Mouse (Mus musculus) midbrain, embryonic 12.5 days (tissue): ENCODE data around the gene Tmem213. TPM values are rescaled to one million over a fixed set of nuclear protein-coding genes. Genes with fewer than 3 reads are reported as not detected.

Experiments used
- ATAC-seq: fragments of 200-750 bp; cut with Nextera tagmentation; 2 replicates; pipeline ENCODE4 v1.8.0; 2017; ENCODE audit warnings: low read depth, moderate TSS enrichment, moderate library complexity; ENCODE audit not compliant: low FRiP score
- H3K27ac ChIP-seq: fragments of 300-500 bp; sonication (generic); replicated peaks from 2 replicates; pipeline ENCODE4 v1.5.1; 2016; ENCODE audit warnings: mild to moderate bottlenecking
- H3K27me3 ChIP-seq: fragments of 300-500 bp; sonication (generic); 2 replicates; pipeline ENCODE4 v1.6.1; 2016; ENCODE audit warnings: mild to moderate bottlenecking
- H3K36me3 ChIP-seq: fragments of 300-500 bp; sonication (generic); 2 replicates; pipeline ENCODE4 v1.6.1; 2016
- H3K4me1 ChIP-seq: fragments of 300-500 bp; sonication (generic); 2 replicates; pipeline ENCODE4 v1.6.1; 2016
- H3K4me2 ChIP-seq: fragments of 300-500 bp; sonication (generic); replicated peaks from 2 replicates; pipeline ENCODE4 v1.6.1; 2016; ENCODE audit warnings: mild to moderate bottlenecking, moderate library complexity
- H3K4me3 ChIP-seq: fragments of 300-500 bp; sonication (generic); 2 replicates; pipeline ENCODE4 v1.5.1; 2016; ENCODE audit warnings: mild to moderate bottlenecking
- H3K9ac ChIP-seq: fragments of 300-500 bp; sonication (generic); replicated peaks from 2 replicates; pipeline ENCODE4 v1.6.1; 2016; ENCODE audit warnings: mild to moderate bottlenecking, moderate library complexity
- H3K9me3 ChIP-seq: fragments of 300-500 bp; sonication (generic); 2 replicates; pipeline ENCODE4 v1.6.1; 2016; ENCODE audit warnings: mild to moderate bottlenecking
- WGBS: fragments of 180-500 bp; shearing (Covaris S2); methylation state at CpG from one replicate; pipeline ENCODE4 v1.1.7; 2016; 5-methylcytosine and 5-hydroxymethylcytosine counted together
- polyA plus RNA-seq: library from polyadenylated mRNA; unstranded; fragments of >200 nt; fragmentation: Nextera tagmentation; extraction: Ambion mirVana; gene quantifications from 2 replicates; pipeline ENCODE4 v1.2.1, GENCODE M21; 2016

The Tmem213 gene
- polyA plus RNA-seq, 1 experiment from 2014 or later, result not detected

- Histone ChIP-seq H3K4me3 (no peak overlapping the region), H3K9ac (no peak overlapping the region), H3K9me3 (no peaks in the 10 kb centered on the region), H3K36me3 (peaks cover 69% of the 10 kb centered on the region), H3K4me2 (no peak overlapping the region), H3K27me3 (no peaks in the 10 kb centered on the region), H3K27ac (no peak overlapping the region), H3K4me1 (no peaks in the 10 kb centered on the region)
- 86% methylated on average over 3 of the region's 3 CpGs for WGBS
- ATAC-seq, result no peak
These were observed 30.0 kb downstream of the Tmem213 start for GRCm38 (mm10) chr6:38139086-38139485.

DNA sequence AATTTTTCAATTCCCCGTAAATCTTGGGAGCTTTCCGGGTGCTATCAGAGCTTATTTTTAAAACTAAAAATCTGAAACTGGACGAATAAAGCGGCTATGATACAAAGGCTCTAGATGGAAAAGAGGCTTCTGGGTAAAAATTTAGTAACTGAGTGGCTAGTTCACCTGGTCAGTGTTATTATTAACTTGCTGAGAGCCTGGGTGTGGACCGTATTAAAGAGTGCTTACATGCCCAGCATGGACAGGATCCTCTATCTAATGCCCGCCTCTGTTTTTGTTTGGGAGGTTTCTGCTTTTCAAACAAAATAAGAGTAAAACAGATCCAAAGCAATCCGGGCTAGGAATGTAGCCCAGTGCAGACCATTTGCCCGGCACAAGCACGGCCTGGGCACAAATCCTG is 31.3 kb downstream of the Tmem213 start:
- Histone ChIP-seq H3K27me3 (no peaks in the 10 kb centered on the region), H3K4me2 (no peak overlapping the region), H3K4me3 (no peak overlapping the region), H3K4me1 (no peaks in the 10 kb centered on the region), H3K9me3 (no peaks in the 10 kb centered on the region), H3K36me3 (peaks cover 73% of the 10 kb centered on the region), H3K9ac (no peak overlapping the region), H3K27ac (no peak overlapping the region)
- ATAC-seq, result no peak
- WGBS, result 95% methylated on average over 9 of the region's 9 CpGs

DNA sequence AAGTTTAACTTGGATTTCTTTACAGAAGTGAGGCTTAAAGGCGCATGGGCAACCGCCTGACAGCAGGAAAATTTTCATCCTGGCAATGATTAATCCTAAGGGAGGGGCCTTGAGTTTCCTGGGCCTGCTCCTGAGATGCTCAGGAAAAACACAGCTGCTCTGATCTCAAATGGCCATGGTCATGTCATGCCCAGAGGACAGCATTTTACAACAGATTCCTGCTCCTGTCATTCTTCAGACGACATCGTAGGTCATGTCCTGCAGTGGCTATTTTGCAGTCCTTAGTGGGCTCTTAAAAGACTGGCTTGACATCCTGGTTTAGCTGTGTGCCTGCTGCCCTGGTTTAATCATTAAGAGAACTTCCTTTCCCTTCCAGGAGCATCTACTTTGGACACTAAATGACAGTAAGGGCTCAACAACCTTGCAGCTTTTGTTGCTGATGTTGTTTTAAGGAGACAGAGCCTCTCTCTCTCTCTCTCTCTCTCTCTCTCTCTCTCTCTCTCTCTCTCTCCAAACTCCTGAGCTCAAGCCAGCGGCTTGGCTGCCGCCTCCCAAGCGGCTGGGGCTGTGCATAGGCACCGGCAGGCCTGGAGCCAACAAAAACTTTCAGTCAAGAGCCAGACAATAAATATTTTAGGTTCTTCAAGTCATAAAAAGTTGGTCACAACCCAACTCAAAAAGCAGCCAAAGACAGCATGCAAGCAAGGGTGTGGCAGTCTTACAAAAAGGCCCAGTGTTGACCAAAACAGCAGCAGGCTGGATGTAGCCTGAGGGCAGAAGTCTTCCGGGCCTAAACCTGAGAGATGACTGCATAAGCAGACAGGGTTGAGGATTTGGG is 35.3 kb downstream of the Tmem213 start:
- ATAC-seq, result no peak
- Histone ChIP-seq H3K4me2 (no peak overlapping the region), H3K4me3 (no peak overlapping the region), H3K9me3 (no peaks in the 10 kb centered on the region), H3K27me3 (no peaks in the 10 kb centered on the region), H3K27ac (no peak overlapping the region), H3K9ac (no peak overlapping the region), H3K36me3 (peaks cover 78% of the 10 kb centered on the region), H3K4me1 (no peaks in the 10 kb centered on the region)
- 73% methylated on average over 9 of the region's 9 CpGs for WGBS

GRCm38 (mm10) chr6:38145463-38146065 is 36.5 kb downstream of the Tmem213 start:
- H3K27ac ChIP-seq, result no peak overlapping the region
- peaks cover 75% of the 10 kb centered on the region for H3K36me3 ChIP-seq
- no peak overlapping the region for H3K4me3 ChIP-seq
- 62% methylated on average over 8 of the region's 8 CpGs for WGBS
- ATAC-seq, result no peak
- H3K4me1 ChIP-seq, result no peaks in the 10 kb centered on the region
- H3K9me3 ChIP-seq, result no peaks in the 10 kb centered on the region
- no peaks in the 10 kb centered on the region for H3K27me3 ChIP-seq
- H3K4me2 ChIP-seq, result no peak overlapping the region
- no peak overlapping the region for H3K9ac ChIP-seq

DNA sequence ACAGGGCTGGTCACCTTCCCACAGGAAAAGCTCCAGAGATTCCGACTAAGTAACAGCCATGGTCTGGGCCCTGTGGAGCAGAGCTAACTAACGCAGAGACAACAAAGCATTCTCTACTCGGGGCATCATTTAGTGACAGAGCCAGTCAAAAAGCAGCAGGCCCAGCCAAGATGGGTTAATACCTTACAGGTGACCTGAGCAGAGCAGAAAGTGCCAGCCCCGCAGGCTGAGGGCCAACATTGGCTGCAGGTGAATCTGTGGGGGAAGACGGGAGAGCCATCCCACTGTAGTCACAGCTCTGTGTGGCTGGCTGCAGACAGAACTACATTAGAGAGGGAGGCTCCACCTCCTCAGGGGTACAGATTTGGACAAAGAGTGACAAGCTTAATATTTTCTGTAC is 38.2 kb downstream of the Tmem213 start:
- no peaks in the 10 kb centered on the region for H3K27me3 ChIP-seq
- no peak overlapping the region for H3K27ac ChIP-seq
- H3K4me3 ChIP-seq, result no peak overlapping the region
- WGBS, result 90% methylated on average over 5 of the region's 5 CpGs
- H3K9ac ChIP-seq, result no peak overlapping the region
- H3K36me3 ChIP-seq, result peaks cover 71% of the 10 kb centered on the region
- ATAC-seq, result no peak
- H3K4me1 ChIP-seq, result no peaks in the 10 kb centered on the region
- no peaks in the 10 kb centered on the region for H3K9me3 ChIP-seq
- H3K4me2 ChIP-seq, result no peak overlapping the region

GRCm38 (mm10) chr6:38148626-38149025 is 39.6 kb downstream of the Tmem213 start:
- Histone ChIP-seq H3K36me3 (peaks cover 71% of the 10 kb centered on the region), H3K4me1 (no peaks in the 10 kb centered on the region), H3K9me3 (no peaks in the 10 kb centered on the region), H3K4me2 (no peak overlapping the region), H3K9ac (no peak overlapping the region), H3K27ac (no peak overlapping the region), H3K27me3 (no peaks in the 10 kb centered on the region), H3K4me3 (no peak overlapping the region)
- 90% methylated on average over 10 of the region's 10 CpGs for WGBS
- ATAC-seq, result no peak

GRCm38 (mm10) chr6:38149483-38149882 is 40.4 kb downstream of the Tmem213 start:
- no peak for ATAC-seq
- H3K36me3 ChIP-seq, result peaks cover 66% of the 10 kb centered on the region

DNA sequence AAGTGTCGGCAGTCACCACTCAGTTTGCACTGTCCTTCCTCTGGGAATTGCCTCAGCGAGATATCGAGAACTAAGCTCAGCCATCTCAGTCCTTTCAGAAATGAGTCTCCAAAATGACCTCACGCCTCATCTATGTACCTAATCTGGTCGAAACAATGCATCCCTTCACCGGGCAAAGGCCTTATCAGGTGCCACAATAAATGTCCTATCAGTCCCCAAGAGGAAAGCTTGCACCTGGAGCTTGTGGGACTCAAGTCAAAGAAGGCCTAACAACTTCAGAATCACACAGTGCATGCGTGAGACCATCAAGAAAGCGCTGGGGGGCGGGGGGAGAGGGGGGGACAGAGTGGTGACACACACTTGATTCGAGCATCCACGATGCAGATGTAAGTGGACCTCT is 43.2 kb downstream of the Tmem213 start:
- no peak overlapping the region for H3K27ac ChIP-seq
- H3K9me3 ChIP-seq, result no peaks in the 10 kb centered on the region
- 80% methylated on average over 11 of the region's 11 CpGs for WGBS
- no peak overlapping the region for H3K9ac ChIP-seq
- H3K4me2 ChIP-seq, result no peak overlapping the region
- H3K27me3 ChIP-seq, result no peaks in the 10 kb centered on the region
- no peaks in the 10 kb centered on the region for H3K4me1 ChIP-seq
- H3K36me3 ChIP-seq, result peaks cover 63% of the 10 kb centered on the region
- H3K4me3 ChIP-seq, result no peak overlapping the region
- ATAC-seq, result no peak

More at GRCm38 (mm10) chr6:38149483-38149882, 40.4 kb downstream of the Tmem213 start:
- no peaks in the 10 kb centered on the region for H3K9me3 ChIP-seq
- H3K4me3 ChIP-seq, result no peak overlapping the region
- 88% methylated on average over 19 of the region's 19 CpGs for WGBS
- no peaks in the 10 kb centered on the region for H3K4me1 ChIP-seq
- H3K27ac ChIP-seq, result no peak overlapping the region
- no peak overlapping the region for H3K9ac ChIP-seq
- H3K27me3 ChIP-seq, result no peaks in the 10 kb centered on the region
- H3K4me2 ChIP-seq, result no peak overlapping the region

DNA sequence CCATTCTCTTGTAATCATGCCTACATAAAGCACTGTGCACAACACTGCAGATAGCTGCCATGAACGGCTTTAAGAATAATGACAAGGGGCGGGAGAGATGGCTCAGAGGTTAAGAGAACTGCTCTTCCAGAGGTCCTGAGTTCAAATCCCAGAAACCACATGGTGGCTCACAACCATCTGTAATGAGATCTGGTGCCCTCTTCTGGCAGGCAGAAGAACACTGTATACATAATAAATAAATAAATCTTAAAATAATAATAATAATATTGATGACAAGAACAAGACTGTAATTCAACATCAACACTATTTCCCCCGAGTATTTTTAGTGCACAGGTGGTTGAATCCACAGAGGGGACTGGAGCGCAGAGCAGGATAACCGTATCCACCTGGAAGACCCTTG is 47.1 kb downstream of the Tmem213 start:
- Histone ChIP-seq H3K4me2 (no peak overlapping the region), H3K4me3 (no peak overlapping the region), H3K4me1 (peaks cover 14% of the 10 kb centered on the region), H3K9ac (no peak overlapping the region), H3K27ac (no peak overlapping the region), H3K27me3 (peaks cover 5% of the 10 kb centered on the region; the same call in 1 of the 2 replicates), H3K9me3 (no peaks in the 10 kb centered on the region), H3K36me3 (peaks cover 36% of the 10 kb centered on the region; the same call in 1 of the 2 replicates)
- WGBS, result 90% methylated on average over 5 of the region's 5 CpGs
- no peak for ATAC-seq

- no peaks in the 10 kb centered on the region for H3K9me3 ChIP-seq
- H3K27me3 ChIP-seq, result peaks cover 5% of the 10 kb centered on the region; the same call in 1 of the 2 replicates
- H3K4me3 ChIP-seq, result no peak overlapping the region
- H3K36me3 ChIP-seq, result peaks cover 30% of the 10 kb centered on the region; the same call in 1 of the 2 replicates
- WGBS, result 46% methylated on average over 16 of the region's 16 CpGs
- H3K27ac ChIP-seq, result peak overlapping the region; percentile 61
- peak; percentile 51 for ATAC-seq
- H3K9ac ChIP-seq, result no peak overlapping the region
- no peak overlapping the region for H3K4me2 ChIP-seq
- H3K4me1 ChIP-seq, result peaks cover 18% of the 10 kb centered on the region
These were observed 48.9 kb downstream of the Tmem213 start for GRCm38 (mm10) chr6:38157925-38158324.

- no peak overlapping the region for H3K4me2 ChIP-seq
- 81% methylated on average over 4 of the region's 4 CpGs for WGBS
- peaks cover 5% of the 10 kb centered on the region; the same call in 1 of the 2 replicates for H3K27me3 ChIP-seq
- no peak overlapping the region for H3K4me3 ChIP-seq
- H3K36me3 ChIP-seq, result peaks cover 31% of the 10 kb centered on the region
- H3K27ac ChIP-seq, result no peak overlapping the region
- ATAC-seq, result no peak
- H3K9ac ChIP-seq, result no peak overlapping the region
- H3K4me1 ChIP-seq, result peaks cover 22% of the 10 kb centered on the region
- H3K9me3 ChIP-seq, result no peaks in the 10 kb centered on the region
These were observed 50.5 kb downstream of the Tmem213 start for GRCm38 (mm10) chr6:38159576-38159975.

DNA sequence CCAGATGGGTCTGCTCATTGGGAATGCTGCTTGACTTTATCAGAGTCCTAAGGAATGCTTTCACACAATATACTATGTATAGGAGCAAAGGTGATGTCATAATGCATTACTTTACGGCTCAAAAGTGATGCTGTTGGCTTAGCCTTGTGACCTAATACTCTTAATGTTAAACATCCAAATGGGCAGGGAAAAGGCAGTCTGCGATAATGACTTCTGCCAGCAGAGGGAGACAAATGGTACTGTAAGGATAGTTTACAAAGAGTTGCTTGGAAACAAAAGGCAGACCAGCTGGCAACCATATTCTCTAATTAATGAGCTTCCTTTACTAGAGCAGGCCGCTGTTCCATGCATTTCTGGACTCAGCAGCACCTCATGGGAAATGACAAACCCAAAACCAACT is 51.0 kb downstream of the Tmem213 start:
- ATAC-seq, result peak; percentile 51

More for the DNA sequence above, 51.0 kb downstream of the Tmem213 start:
- H3K27ac ChIP-seq, result peak overlapping the region; percentile 58
- peaks cover 5% of the 10 kb centered on the region; the same call in 1 of the 2 replicates for H3K27me3 ChIP-seq
- H3K4me3 ChIP-seq, result no peak overlapping the region
- WGBS, result 18% methylated on average over 3 of the region's 3 CpGs
- peaks cover 31% of the 10 kb centered on the region for H3K36me3 ChIP-seq
- no peak overlapping the region for H3K9ac ChIP-seq
- peaks cover 22% of the 10 kb centered on the region for H3K4me1 ChIP-seq
- H3K9me3 ChIP-seq, result no peaks in the 10 kb centered on the region
- H3K4me2 ChIP-seq, result no peak overlapping the region
